Mouse (Mus musculus) megakaryocyte, embryonic 14.5 days (primary cell): ENCODE results near the gene Papolb. TPM values are rescaled to one million over a fixed set of nuclear protein-coding genes. Genes with fewer than 3 reads are reported as not detected.

Source experiments
- H3K27me3 ChIP-seq: replicated peaks from 2 replicates; pipeline ENCODE3; 2012; ENCODE audit warnings: inconsistent platforms
- H3K36me3 ChIP-seq: replicated peaks from 2 replicates; pipeline ENCODE3; 2012; ENCODE audit warnings: low read length, inconsistent platforms, mixed read lengths
- H3K4me1 ChIP-seq: 2 replicates; pipeline ENCODE4 v1.6.1; 2012; ENCODE audit warnings: inconsistent platforms
- H3K4me3 ChIP-seq: replicated peaks from 2 replicates; pipeline ENCODE3; 2012; ENCODE audit warnings: moderate library complexity, mild to moderate bottlenecking, inconsistent platforms
- H3K9me3 ChIP-seq: 2 replicates; pipeline ENCODE4 v1.6.1; 2012; ENCODE audit warnings: inconsistent platforms
- FLI1 ChIP-seq: IDR thresholded peaks from 2 replicates; pipeline ENCODE4 v1.6.1; 2012; ENCODE audit warnings: low read length, inconsistent platforms, mixed read lengths
- GATA1 ChIP-seq: IDR thresholded peaks from 3 replicates; pipeline ENCODE4 v1.6.1; 2012; ENCODE audit warnings: mixed read lengths, low read length, inconsistent platforms, borderline replicate concordance
- polyA plus RNA-seq: library from polyadenylated mRNA; stranded (reverse); fragments of >175 nt; gene quantifications from 2 replicates; pipeline ENCODE4 v1.2.3, GENCODE M21; 2012; ENCODE audit warnings: low replicate concordance; ENCODE audit not compliant: insufficient read depth

Papolb gene
- polyA plus RNA-seq, 1 experiment = not detected

DNA sequence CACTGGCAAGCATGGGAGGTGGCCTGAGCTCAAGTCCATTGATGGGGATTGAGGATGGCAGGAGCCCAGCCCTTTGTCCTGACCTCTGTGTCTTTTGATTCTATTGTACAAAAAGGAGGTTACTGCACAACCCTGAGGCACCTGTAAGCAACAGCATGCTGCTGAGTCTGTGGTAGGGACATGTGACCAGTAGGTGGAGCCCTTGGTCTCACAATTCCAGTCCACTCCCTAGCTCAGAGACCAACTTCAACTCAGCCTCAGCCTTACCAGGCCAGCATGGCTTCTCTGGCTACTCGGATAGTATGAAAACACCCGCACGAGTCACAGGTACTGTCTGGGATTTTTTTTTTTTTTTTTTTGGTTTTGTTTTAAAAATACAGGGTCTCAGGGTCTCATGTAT lies 27.5 kb downstream of the Papolb start:
- no peak for TF ChIP-seq FLI1
- no peak for TF ChIP-seq GATA1
- H3K4me3 ChIP-seq = no peak overlapping the region
- H3K36me3 ChIP-seq = no peaks in the 10 kb centered on the region
- no peaks in the 10 kb centered on the region for H3K9me3 ChIP-seq
- peaks cover 58% of the 10 kb centered on the region for H3K27me3 ChIP-seq
- H3K4me1 ChIP-seq = peaks cover 34% of the 10 kb centered on the region

DNA sequence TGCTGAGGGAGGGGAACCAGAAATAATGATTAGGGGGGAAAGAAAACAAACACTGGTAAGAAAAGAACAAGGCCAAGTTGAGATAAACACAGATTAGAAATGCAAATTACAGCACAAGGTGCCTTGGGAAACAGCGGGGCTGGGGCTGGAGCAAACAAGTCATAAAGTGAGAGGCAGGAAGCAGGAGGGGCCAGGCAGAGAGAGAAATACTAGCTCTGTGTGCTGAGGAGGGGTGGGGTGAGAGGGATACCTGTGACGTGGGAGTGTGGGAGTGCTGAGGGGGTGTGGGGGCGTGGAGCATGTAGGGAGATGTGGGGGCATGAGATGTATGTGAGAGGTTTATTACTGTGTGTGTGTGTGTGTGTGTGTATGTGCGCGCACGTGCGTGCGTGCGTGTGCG lies 29.0 kb downstream of the Papolb start:
- H3K9me3 ChIP-seq = no peaks in the 10 kb centered on the region
- H3K36me3 ChIP-seq = no peaks in the 10 kb centered on the region
- no peak overlapping the region for H3K4me3 ChIP-seq
- H3K27me3 ChIP-seq = peaks cover 52% of the 10 kb centered on the region
- no peak for TF ChIP-seq FLI1
- TF ChIP-seq GATA1 = no peak
- H3K4me1 ChIP-seq = peaks cover 28% of the 10 kb centered on the region

DNA sequence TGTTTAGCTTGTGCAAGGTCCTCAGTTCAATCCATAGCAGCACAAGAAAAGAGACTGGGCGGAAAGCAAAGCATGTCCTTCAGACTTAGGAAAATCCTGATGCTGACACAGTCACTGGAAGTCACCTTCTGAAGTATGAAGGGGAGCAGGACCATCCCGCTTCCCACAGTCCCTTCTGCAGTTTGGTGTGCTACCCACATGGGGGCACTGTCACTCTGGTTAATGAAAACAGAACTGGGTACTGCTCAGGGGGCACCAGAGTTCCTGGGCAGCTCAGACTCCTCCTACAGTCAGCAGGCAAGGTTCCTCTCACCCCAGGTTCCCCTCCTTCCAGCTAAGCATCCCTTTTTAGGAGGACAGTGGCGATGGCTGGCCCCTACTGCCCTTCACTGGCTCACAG lies 30.9 kb downstream of the Papolb start:
- no peak for TF ChIP-seq GATA1
- TF ChIP-seq FLI1 = no peak
- Histone ChIP-seq H3K4me3 (no peak overlapping the region), H3K27me3 (peaks cover 66% of the 10 kb centered on the region), H3K36me3 (no peaks in the 10 kb centered on the region), H3K9me3 (no peaks in the 10 kb centered on the region), H3K4me1 (peaks cover 22% of the 10 kb centered on the region)

DNA sequence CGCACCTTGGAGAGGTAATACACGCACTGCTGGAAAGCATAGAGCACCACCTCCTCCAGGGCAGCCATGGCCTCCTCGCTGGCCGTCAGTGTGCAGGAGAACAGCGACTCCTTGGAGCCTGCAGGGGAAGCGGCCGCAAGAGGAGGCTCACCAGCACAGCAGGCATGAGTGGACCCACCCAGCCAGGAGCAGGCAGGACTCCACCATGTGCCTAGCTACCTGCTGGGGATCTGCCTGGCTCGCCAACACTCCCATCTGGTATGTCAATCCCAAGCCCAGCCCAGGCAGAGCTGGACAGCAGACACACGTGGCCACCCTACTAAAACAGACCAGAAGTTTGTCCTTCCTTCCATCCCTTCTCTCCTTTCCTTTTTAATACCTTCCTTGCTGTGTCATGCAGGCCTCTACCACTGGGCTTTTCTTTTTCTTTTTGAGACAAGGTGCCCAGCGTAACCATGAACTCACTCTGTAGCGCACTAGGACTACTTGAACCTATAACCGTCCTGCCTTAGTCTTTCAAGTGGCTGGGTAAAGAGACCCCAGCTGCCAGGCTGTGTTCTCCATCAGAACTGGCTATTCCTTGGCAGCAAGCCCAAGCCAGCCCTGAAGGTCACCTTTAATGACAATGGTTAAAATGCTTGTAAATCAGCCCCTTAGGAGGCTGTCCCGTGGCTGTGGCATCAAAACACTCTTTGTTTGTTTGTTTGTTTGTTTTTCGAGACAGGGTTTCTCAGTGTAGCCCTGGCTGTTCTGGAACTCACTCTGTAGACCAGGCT lies 34.4 kb downstream of the Papolb start:
- Histone ChIP-seq H3K36me3 (no peaks in the 10 kb centered on the region), H3K4me3 (no peak overlapping the region), H3K9me3 (no peaks in the 10 kb centered on the region), H3K4me1 (peaks cover 11% of the 10 kb centered on the region), H3K27me3 (peaks cover 70% of the 10 kb centered on the region)
- no peak for TF ChIP-seq FLI1
- TF ChIP-seq GATA1 = no peak

DNA sequence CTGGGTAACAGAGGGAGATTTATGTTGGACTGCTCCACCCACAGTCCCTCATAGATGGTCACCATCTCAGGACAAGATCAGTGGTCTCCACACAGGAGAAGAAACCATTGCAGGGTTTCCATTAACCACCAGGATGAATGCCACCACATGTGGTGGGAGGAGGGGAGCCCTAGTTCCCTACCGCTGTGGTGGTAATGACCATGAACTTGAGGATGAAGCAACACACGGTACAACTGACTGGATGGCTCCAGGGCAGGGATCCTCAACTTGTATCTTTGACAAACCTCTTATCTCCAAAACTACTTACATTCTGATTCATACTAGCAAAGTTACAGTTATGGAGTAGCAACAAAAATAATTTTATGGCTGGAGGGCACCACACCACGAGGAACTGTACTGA lies 36.6 kb downstream of the Papolb start:
- TF ChIP-seq FLI1 (no peak), GATA1 (no peak)
- H3K4me3 ChIP-seq = no peak overlapping the region
- no peaks in the 10 kb centered on the region for H3K9me3 ChIP-seq
- peaks cover 70% of the 10 kb centered on the region for H3K27me3 ChIP-seq
- peaks cover 4% of the 10 kb centered on the region for H3K4me1 ChIP-seq
- no peaks in the 10 kb centered on the region for H3K36me3 ChIP-seq

DNA sequence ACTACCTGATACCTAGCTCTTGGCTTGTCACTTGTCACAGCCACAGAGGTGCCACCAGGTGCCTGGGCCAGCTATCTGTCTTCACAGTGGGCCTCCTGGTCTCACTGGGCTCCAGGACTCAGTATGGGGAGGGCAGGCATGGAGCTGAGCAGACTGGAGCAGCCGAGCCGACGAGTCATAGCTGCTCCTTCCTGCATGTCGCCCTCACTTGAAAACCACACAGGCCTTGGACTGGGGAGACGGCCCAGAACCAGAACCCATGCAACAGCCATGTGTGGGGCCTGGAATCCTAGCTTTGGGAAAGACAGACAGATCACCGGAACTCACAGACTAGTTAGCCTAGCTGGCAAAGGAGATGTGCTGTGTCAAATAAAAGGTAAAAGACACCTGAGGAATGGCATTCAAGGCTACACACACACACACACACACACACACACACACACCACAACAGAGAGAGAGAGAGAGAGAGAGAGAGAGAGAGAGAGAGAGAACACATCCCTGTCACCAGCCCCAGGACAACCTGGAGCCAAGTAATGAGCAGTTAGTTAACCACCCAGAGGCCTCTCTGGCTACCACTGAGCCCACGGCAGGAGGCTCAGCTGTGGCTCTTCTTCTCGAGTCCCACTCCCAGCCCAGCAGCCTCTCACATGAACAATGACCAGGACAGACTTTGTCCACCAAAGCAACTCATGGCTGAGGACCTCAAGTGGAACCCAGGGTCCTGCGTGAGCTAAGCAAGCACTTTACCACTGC lies 39.7 kb downstream of the Papolb start:
- no peaks in the 10 kb centered on the region for H3K9me3 ChIP-seq
- H3K4me3 ChIP-seq = no peak overlapping the region
- TF ChIP-seq GATA1 = no peak
- TF ChIP-seq FLI1 = no peak
- peaks cover 75% of the 10 kb centered on the region for H3K27me3 ChIP-seq
- peaks cover 4% of the 10 kb centered on the region for H3K4me1 ChIP-seq
- H3K36me3 ChIP-seq = no peaks in the 10 kb centered on the region

DNA sequence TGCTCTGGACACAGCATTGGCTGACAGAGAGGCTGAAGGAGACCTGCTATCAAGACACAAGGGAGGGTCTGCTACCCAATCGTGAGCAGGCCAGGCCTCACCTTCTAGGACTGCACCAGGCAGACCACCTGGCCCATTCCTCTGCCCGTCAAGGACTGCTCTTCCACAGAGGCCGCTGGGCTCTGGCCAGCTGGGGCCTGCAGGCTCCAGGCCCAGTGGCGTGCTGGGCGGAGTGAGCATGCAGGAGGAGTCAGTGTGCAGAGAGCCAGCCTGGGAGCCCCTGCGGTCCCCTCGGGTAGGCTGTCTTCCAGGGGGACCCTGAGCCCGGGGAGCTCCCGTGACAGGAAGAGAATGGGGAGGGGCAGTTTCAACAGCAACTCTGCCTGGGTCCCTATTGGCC lies 43.2 kb downstream of the Papolb start:
- no peak for TF ChIP-seq GATA1
- no peak for TF ChIP-seq FLI1
- no peak overlapping the region for H3K4me3 ChIP-seq
- H3K36me3 ChIP-seq = no peaks in the 10 kb centered on the region
- no peaks in the 10 kb centered on the region for H3K9me3 ChIP-seq
- peaks cover 4% of the 10 kb centered on the region for H3K4me1 ChIP-seq
- H3K27me3 ChIP-seq = peaks cover 58% of the 10 kb centered on the region

DNA sequence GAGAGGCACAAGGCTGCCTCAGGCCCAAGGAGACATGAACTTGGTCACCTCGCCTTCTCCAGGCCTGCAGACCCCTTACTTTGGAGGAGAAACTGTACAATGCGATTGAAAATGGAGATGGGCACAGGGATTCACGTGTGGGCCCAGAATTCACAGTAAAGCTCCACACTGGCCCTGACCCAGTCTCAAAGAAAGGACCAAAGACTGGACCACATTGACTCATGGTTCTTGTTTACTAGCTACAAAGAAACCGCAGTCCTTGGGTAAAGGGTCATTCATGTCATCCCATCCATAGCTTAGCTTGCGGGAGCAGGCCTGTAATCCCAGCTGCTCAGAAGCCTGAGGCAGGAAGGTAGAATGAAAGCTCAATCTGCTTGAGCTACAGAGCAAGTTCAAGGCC lies 46.3 kb downstream of the Papolb start:
- Histone ChIP-seq H3K36me3 (peaks cover 1% of the 10 kb centered on the region), H3K9me3 (no peaks in the 10 kb centered on the region), H3K27me3 (peaks cover 39% of the 10 kb centered on the region), H3K4me1 (peaks cover 10% of the 10 kb centered on the region), H3K4me3 (no peak overlapping the region)
- TF ChIP-seq FLI1 = no peak
- TF ChIP-seq GATA1 = no peak

DNA sequence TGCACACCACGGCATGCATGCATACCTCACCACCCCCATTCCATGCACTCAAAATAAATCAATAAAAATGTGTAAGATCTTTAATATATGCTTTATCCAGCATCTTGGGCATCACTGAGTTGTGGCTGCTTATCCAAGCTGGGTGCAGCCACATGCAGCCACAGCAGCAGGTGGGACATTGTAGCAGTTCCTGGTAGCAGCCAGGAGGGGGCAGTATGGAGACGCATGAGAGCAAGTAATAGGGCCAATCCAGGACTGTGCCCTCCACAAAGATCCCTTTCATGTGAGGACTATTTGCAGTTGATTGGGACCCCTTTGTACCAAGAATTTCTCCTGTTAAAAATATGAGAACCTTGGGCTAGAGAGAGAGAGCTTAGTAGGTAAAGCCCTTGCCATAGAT lies 47.4 kb downstream of the Papolb start:
- TF ChIP-seq FLI1 (no peak), GATA1 (no peak)
- Histone ChIP-seq H3K4me1 (peaks cover 10% of the 10 kb centered on the region), H3K36me3 (peaks cover 12% of the 10 kb centered on the region), H3K9me3 (no peaks in the 10 kb centered on the region), H3K4me3 (no peak overlapping the region), H3K27me3 (peaks cover 30% of the 10 kb centered on the region)

DNA sequence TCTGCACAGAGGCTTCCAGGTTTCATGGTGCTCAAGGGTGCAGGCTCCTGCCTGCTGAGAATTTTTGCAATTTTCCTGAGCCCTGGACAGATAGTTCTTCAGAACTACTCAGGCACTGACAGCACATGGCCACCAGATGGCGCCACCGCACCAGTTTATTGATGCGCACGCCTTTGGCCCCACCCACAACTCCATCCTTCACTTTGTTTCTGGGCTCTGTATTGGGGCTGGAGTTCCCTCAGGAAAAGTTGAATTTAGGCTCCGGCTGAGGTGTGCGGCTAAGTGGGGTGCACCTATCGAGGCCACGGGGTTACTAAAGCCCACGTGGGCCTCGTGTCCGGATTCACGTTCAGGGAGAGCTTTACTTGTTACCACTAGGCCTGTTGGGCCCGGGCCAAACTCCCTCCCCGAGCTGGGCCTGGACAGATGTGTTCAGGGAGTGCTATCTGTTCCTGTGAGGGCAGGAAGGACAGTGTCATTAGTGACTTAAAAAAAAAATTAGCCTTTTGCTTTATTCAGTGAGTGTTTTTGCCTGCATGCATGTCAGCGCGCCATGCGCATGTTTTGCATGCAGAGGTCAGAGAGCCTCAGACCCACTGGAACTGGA lies 50.9 kb downstream of the Papolb start:
- peaks cover 34% of the 10 kb centered on the region for H3K4me1 ChIP-seq
- peaks cover 7% of the 10 kb centered on the region for H3K27me3 ChIP-seq
- H3K9me3 ChIP-seq = no peaks in the 10 kb centered on the region
- peaks cover 48% of the 10 kb centered on the region for H3K36me3 ChIP-seq
- no peak for TF ChIP-seq FLI1
- no peak for TF ChIP-seq GATA1
- no peak overlapping the region for H3K4me3 ChIP-seq
